Mouse (Mus musculus) CD4-positive, CD25-positive, alpha-beta regulatory T cell (primary cell): ENCODE results near the gene Smim11. TPM values are rescaled to one million over a fixed set of nuclear protein-coding genes. Genes with fewer than 3 reads are reported as not detected.

Source experiments
- polyA plus RNA-seq: library from polyadenylated mRNA; unstranded; fragments of 100-300 nt; shearing (Covaris generic); gene quantifications from one replicate; pipeline ENCODE4 v1.2.1, GENCODE M21; 2017

The Smim11 gene
- 115 TPM for polyA plus RNA-seq

GRCm38 (mm10) chr16:92300649-92301411 is at the start of gene Smim11:
Gene Smim11, plus strand, starts transcription at chr16:92301286.

DNA sequence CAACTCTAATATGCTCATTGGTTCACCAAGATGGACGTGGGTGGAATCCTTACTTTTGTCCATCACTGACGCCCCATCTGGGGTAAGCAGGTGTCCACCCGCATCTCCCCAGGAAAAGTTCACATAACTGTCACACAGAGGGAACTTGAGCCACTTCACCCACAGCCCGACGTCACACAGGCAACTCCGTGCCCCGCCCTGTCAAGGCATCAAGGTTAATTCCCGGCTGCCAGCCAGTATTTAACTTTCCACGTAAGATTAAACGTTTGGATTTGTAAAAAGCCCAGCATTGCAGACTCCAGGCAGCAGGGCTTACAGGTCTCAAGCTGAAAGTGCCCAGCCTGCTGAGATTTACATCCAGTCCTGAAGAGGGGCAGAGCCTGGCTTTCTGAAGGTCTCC is 9.0 kb upstream of the Smim11 start, which contains the start of gene Kcne2:
Gene Kcne2 (plus strand): TSS at position 289 of the 400 bp plus-strand sequence.

GRCm38 (mm10) chr16:92321341-92321740 is 20.3 kb downstream of the Smim11 start, which contains the start of gene Fam243:
Gene Fam243, minus strand, starts transcription at chr16:92321441.

DNA sequence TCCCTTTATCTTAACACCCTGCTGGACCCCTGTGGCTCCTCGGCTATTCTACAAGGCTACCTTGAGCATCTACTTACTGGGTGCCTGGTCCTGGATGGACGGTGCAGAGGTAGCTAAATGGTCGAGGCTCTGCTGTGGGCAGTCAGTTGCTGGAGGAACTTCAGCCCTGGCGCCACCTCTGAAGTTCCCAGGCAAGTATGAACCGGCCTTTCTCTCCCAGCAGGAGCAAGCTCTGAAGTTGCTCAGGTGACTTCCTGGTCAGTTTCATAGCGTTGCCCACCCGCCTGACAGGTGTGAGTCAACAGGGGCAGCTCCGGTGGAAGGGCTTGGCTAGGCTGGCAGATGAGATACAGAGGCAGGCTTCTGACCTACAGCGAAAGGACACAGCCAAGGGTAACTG is 58.1 kb downstream of the Smim11 start, which contains the start of gene Kcne1:
Gene Kcne1 (minus strand): TSS at position 240 of the 400 bp plus-strand sequence.

Other genes with a start within 250 kb of the Smim11 start
- gene Mrps6, start 243.0 kb upstream of the Smim11 start, polyA plus RNA-seq, result 94.4 TPM
- gene Gm49711, start 243.0 kb upstream of the Smim11 start, polyA plus RNA-seq, result not detected
- gene Slc5a3, start 243.0 kb upstream of the Smim11 start, polyA plus RNA-seq, result 6.3 TPM
- not detected for gene Kcne2, start 8.9 kb upstream of the Smim11 start, polyA plus RNA-seq
- gene Fam243, start 20.2 kb downstream of the Smim11 start, polyA plus RNA-seq, result not detected
- not detected for gene Kcne1, start 58.2 kb downstream of the Smim11 start, polyA plus RNA-seq
- 13.5 TPM for gene Rcan1, start 169.6 kb downstream of the Smim11 start, polyA plus RNA-seq
- gene Clic6, start 184.4 kb downstream of the Smim11 start, polyA plus RNA-seq, result not detected